Mouse (Mus musculus) layer of hippocampus, adult 9-11 months (tissue): Measurements from ENCODE around the gene Cadm2.

Source experiments
- DNase-seq: peaks from one replicate; pipeline ENCODE4 v3.0.0; 2022

Gene Cadm2

DNA sequence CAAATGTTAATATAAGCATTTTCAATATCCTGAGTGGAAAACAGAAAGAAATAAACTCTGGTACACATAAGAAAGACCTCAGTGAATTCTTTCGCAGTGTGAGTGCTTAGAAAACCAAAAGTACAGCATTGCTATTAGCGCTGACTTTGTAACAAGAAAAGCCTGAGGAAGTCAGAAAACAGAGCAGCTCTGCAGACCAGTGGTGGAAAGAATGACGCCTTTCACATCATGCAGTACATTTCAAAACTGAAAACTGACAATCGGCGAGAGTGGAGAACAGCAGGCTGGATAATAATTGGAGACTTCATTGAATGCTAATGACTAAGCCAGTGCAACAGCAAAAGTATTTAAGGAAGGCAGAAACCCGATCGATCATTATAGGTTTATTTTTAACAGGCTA lies 138.2 kb downstream of the Cadm2 start:
- DNase-seq = no peak

DNA sequence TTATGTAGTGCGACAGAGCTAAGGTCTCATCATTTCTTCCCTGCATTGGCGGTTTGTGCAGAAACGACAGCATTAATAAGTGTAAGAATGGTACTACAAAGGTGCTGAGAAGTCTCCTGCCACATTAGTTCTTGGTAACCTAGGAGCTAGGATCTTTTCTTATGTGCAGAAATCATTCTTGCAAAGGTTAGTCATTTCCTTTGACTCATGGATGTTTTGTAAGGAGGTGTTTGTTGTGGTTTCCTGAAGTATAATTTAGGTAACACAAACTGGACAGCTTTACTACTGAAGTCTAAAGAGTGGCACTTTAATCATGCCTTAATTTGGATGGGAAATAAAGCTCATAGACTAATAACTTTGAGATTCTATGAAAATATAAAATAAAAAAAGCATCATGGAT lies 153.7 kb downstream of the Cadm2 start:
- DNase-seq = no peak

DNA sequence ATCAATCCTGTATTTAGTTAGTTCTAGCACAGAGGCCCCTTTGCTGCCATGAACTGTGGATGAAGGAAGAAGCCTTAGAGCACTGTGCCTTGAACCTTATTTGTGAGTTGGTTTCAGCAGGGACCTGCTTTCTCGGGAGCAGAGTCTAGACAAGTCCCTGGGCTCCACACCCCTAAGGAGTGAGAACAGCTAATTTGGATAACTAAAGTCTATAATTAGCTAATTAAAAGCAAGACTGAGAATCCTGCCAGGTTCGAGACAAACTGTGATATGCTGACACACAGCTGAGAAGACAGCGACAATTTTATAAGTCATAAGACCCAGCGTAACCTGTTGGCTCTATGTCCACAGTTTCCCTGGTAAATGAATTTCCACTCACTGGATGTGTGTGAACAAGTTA lies 184.4 kb downstream of the Cadm2 start:
- no peak for DNase-seq

DNA sequence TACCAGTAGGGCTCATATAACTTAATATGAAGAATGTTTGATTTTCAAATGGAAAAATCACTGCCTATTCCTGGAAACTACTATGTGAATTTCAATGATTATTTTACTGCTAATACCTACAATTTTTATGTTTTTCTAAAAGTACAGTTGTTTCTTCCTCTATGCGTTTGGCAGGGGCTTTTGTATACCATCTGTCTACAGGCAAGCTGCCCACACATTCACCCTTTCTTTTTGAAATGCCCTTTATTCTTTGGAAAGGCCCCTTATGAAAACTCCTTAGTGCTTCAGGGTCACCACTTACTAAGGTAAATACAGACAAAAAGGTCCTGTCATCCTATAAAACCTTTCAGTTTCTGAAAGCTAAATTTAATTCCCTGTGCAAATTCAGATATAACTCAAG lies 195.3 kb downstream of the Cadm2 start:
- DNase-seq = no peak

DNA sequence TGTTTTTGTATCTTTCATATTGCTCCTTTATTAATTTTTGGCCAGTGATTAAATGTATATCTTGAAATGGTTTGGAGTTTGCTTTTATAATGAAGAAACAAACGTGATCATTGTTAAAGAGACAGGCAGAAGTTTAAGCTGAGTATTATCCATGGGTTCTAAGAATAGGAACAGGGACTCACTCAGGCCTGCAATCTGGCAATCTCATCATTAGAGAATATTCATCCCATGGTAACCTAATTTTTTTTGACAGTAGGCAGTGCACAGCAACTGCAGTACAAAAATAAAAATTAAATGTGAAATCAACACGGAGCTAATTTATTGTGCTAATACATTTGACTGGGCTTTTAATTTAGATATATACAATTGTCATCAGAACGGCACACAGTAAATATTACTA lies 209.8 kb downstream of the Cadm2 start:
- DNase-seq = no peak

DNA sequence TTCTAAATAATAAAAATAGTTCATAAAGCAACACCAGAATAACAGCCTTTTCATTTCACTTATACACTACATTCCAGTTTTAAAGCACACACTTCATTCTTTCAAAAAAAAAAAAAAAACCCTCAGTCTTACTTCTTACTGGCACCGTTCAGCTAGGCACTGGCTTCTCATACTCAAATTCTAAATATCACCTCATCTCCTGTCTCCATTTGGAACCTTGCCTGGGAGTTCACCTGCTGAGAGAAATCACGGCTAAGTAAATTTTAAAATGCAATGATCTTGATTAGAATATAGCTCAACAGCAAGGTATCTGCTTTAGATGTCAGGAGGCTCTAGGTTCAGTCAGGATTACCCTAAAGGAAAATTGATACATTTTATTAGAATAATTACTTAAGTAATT lies 210.2 kb downstream of the Cadm2 start:
- no peak for DNase-seq

DNA sequence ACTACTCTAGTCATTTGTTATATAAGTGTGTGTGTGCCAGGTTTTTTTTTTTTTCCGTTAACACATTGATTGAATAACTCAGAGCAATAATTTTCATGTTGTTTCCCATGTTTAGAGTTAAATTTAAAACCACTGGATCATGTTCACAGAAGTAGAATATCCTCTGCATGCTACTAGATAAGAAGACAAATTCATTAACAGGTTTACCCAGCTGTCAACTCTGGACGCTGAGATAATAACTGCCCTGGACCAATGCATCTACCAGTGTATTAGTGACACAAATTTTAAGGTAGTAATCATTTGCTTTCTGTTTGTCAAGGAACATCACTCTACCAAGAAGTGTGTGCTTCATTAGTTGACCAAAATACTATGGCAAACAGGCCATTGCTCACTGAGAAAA lies 253.0 kb downstream of the Cadm2 start:
- no peak for DNase-seq

DNA sequence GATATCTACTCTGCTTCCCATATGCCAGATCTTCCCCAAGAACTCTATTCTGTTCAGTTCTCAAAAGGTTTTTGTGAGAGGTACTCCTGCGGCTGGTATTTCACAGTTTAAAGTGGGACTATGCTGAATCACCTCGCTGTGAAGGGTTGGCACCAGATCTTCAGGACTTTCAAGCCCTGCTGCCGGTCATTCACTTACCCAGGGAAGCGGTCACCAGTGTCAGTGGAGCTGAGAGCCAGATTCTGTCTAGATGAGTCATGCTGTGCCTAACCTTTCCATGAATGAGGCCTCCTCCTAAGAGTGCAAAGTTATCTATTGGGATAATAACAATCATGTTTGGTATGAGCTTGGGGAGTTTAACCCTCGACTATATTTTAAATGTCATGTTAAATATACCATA lies 272.7 kb downstream of the Cadm2 start:
- peak; percentile 6 for DNase-seq

DNA sequence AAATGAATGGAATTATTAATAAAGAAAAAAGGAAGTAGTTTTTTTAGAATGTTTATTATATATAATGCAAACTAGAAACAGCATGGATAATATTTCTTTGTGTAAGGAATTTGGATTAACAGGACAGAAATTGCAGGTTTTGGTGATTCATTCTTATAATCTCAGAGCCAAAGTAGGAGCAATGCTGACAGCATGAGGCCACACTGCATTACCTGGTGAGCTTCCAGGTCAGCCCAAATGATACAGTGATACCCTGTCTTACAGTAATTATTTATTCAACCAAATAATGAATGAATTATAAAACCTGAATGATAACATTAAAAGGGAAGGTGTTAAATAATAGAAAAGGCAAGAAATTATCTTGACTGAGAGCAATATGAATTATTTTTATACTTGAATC lies 273.1 kb downstream of the Cadm2 start:
- no peak for DNase-seq

DNA sequence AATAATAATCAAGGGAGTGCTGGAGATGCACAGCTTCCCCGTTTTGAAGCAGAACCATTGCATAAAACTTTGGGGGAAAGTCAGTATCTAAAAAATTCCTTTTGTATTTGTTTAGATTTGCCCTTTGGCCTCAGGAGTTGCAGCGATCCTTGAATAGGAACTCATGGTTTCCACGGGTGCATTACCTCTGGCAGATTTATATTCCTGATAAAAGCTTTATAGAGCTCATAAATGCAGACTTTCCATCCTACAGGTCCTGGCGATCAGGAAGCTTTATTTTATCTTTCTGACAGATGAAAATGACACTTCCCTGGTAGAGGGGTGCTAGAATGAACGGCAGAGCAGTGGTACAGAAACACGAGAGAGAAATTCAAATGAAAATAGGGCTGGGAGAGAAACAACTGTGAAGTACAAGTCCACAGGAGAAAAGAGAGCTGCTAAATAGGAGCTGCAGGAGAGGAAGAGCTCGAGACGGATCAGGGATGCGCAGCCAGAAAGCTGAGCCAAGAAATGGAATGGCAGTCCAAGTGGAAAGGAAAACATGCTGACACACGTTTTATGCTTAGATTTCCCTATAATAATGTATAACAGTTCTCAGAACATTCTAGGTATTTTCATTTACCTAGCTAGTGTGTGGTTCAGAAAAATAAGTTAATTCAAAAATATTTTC lies 274.0 kb downstream of the Cadm2 start:
- DNase-seq = no peak

DNA sequence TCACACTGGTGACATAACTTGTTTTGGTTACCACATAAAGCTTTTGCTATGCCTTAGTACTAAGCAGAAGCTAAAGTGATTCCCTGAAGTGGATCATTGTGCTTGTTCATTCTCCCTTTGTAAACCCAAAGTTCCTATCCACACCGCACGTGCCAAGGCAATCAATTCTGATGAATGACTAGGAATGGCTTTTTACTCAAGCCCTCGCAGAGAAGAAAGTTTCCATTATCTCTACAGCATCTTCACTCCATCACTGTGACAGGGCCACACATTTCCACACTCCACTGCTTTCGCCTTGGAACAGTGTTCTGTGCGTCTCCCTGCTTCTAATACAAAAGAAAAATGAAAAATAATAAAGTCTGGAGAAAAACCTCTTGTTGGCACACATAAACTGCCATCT lies 276.5 kb downstream of the Cadm2 start:
- no peak for DNase-seq

DNA sequence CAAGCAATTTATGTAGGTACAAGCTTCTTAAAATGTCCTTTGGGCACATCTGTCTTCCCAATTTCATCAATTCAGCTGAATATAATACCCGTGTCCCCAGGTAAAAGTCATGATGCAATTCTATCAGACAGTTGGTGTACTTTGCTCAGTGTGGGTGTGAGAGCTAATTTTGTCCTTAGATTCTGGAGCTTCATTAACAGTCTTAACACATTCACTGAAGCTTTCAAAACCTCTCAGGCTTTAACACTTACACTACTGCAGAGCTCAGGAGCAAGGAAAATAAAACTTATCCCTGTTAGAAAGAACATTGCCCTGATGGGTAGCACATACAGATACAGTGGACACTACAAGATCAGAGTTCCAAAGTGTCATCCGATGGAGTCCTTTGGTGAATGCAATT lies 309.7 kb downstream of the Cadm2 start:
- DNase-seq = peak; percentile 53

DNA sequence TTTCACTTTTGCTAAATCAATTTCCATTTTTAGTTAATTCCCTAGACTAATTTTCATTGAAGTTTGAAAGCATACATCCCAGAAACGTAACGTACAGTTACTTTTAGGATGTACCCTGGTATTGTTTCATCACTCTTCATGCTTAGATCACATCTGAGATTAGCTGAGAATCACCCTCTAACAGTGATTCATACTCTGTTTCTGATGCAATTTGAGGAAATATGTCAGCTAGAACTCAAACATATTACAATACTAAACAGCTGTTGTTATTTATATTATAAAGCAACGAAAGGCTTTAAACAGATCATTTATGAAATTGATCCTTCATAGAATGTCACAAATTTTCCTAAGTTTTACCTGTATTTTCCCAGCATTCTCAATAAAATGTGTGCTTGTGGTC lies 336.0 kb downstream of the Cadm2 start:
- DNase-seq = no peak

DNA sequence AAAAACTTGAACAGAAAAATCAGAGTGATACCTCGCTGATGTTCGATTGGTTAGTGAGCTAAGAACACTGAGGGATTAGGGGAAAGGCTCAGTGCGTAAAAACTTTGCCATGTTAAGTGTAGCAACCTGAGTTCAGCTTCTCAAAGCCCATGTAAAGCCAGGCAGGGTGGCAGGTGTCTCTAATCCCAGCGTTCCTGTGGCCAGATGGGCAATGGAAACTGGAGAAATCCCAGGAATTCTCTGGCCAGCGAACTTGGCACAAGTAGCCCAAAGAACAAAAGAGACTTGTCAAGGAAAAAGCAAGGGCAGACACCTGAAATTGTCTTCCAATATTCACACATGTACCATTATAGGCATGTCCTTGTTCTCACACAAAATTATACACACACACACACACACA lies 377.1 kb downstream of the Cadm2 start:
- no peak for DNase-seq

DNA sequence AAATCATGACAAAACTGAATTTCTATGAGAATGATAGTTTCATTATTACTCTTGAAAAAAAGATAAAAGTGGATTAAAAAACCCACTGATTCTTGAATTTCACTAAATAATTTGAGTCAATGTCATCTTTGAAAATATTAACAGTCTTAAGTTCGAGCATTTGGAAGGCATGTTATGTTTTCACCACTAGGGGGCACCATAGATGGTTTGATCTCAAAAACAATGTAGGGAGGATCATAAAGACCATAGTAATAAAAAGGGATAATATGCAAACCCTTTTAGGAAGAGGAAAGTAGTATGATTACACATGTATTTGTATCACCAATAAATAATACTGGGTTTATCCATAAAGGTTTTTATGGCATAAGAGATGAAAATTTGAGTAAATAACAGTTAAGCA lies 385.8 kb downstream of the Cadm2 start:
- DNase-seq = no peak

DNA sequence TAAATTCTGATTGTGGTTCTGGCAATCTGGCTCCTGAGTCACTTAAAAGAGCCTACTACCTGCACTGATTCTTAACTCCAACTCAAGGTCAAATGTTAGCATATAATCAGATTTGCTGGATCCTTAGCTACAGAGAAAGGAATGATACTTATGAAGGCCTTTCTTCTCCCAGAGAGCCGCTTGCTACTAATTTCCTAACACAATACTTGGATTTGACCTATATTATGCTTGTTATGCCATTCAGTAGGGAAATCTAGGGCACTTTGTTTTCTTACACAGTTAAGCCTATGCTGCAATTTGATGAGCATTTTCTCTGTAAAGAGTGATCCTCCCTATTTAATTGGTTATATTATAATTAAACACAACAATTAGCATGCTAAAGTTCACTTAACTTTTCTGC lies 394.0 kb downstream of the Cadm2 start:
- no peak for DNase-seq

DNA sequence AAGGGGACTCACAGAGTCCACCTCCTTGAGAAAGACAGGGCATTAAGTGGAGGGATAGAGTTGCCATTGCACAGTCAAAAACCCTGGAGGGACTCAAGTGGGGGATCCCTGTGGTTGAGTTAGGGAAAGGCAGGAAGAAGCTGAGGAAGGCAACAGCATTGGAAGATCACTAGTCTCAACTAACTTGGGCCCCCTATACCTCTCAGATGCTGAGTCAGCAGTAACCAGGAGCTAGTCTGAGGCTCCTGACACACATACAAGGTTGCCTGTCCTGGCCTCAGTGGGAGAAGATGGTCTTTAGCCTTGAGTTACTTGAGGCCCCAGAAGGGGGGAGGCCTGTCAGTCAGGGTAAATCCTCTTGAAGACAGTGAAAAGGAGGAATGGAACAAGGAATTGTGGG lies 417.4 kb downstream of the Cadm2 start:
- no peak for DNase-seq

DNA sequence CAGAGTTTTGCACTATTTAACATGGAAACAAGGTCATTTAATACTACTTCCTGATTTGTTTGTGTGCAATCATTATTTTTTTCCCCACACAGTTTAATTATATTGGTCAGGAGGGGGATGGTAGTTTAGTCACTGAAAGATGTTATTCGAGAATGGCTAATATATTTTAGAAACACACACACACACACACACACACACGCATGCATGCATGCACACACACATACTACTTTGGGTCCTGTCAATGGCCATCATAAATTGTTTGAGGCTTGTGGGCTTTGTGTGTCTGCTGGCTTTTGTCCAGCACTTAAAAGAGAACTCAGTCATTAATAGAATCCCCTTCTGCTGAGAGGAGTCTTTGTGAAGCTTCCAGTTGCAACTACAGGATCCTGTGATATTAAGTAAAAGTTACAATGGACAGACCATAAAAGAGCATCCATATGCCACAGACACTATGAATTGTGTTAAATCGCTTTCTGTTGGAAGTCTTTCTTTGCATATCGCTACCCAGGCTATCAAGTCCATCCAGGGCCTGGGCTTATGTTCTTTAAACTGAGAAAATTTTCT lies 427.8 kb downstream of the Cadm2 start:
- no peak for DNase-seq

DNA sequence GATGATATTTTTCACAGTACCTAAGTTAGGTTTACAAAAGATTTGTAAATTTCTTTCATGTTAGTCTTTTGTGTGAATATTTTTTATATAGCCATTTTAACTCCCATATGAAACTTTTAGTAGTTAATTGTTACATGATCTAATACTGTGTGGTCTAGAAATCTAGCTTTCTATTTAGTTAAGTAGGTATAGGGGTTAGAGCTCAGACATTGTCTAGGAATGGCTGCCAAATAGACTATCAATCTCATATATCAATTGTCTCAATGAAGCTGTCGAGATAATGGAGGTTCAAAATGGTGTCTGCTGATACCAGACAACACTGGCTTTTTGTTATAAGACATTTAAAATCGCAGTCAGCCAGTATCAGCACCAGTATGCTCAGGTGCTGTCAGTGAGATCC lies 428.3 kb downstream of the Cadm2 start:
- DNase-seq = no peak

DNA sequence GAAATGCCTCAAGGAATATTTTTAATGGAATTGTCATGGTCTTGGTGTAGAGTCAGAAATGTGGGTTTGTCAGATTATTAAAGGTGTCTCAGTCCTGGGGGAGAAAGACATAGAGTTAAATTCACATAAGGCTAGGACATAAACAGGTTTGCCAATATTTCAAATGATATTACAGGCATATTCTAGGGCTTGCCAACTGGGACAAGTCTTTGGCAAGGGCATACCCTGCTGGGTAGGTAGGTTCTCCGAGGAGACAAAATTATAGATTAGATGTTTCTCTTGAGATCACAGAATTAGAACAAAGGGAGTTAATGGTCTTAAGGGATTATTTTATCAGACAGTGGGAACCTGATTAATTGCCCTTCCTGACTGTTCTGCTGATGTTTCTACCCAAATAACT lies 434.4 kb downstream of the Cadm2 start:
- no peak for DNase-seq

DNA sequence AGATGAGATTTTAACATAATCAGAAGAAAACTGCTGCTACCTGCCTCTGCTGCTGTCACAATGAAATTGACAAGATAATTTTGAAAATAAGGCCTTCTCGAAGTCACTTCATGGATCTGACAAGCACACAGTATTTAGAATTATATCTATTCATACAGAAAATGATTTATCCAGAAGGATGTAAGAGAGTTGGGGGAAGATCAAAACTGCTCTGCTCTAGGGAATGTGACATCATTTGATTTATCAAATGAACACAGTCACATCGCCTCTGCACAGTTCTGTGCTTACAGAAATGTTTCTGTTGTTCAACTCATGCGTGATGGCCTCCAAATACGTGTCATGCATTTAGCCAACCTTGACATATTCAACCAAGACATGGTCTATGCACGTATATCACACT lies 437.8 kb downstream of the Cadm2 start:
- DNase-seq = no peak

DNA sequence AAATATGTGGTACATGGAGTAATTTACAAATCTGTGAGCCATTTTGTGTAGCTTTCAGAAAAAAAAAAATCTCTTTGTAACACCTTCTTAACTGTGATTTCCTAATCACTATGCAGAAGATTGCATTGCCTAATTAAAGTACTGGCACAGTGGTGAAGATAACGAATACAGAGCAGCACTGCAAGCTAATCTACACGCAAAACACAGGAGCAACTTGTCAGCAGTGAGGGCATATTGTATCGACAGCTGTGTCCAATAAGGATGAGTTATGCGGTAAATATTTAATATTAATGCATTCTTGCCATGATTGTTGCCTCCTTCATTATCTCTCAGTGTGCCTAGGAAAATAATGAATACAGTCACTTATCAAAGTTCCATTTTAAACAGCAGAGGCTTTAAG lies 445.3 kb downstream of the Cadm2 start:
- DNase-seq = peak; percentile 27

DNA sequence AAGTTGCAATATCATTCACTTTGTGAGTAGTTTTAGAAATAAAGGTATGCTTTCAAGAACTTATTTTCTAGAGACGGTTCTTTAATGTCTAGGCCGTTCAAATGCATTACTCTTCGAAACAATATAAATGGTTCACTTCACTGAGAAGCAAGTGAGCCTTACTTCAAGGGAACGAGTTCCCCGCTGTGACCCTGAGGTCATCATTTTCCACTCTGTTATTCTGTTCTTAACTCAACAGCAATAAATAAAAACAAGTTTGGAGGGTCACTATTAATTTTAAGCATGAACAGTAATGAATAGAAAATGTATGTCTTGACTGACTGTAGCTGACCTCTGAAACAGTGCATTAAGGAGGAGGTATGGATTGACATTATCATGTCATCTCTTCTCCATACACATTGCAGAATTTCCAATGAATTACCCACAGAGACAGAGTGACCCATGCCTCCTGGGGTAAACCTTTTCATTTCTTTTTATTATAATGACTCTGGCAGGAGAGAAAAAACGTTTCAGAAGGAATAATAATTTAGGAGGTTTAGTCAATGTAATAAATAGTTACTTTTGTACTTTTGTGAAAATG lies 458.4 kb downstream of the Cadm2 start:
- DNase-seq = no peak

DNA sequence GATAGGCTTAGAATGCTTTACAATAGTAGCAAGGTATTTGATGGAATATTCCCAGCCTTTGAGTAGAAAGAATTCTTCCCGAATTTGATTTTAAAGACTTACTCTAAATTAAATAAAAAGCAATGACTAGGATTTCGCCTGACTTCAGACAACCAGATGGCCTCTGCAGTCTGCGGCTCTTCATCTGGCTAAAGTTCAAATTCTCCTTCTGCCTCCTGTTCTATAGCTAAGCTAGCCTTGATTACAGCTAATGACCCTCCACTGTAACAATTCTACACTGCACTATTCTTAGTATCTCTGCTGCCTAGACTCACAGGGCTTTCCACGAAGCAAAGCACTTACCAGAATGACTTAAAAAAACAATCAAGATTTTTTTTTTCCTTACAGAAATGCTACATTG lies 495.9 kb downstream of the Cadm2 start:
- peak; percentile 36 for DNase-seq

DNA sequence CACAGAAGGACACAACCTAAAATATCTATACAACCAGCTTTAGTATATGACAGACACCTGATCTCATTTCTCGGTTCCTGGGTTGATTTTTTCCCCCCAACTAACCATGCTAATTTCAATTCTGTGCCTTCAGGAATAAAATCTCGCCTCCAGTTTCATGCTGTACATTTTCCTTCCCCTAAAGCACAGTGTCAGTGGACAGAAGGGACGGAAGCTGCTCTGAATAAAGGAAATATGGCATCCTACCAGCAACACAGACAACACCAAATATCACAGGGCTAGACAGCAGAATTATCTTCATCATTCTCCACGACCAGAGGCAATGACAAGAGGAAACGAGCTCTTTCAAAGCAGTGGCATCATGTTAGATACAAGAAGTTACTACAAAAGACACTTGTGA lies 498.2 kb downstream of the Cadm2 start:
- no peak for DNase-seq
